Mouse (Mus musculus) limb, embryonic 12.5 days (tissue): ENCODE results near the gene 9230112D13Rik. TPM values are rescaled to one million over a fixed set of nuclear protein-coding genes. Genes with fewer than 3 reads are reported as not detected.

ENCODE experiments used
- ATAC-seq: fragments of 200-750 bp; cut with Nextera tagmentation; 2 replicates; pipeline ENCODE4 v1.8.0; 2017; ENCODE audit warnings: low read depth, moderate TSS enrichment; ENCODE audit not compliant: insufficient number of reproducible peaks, insufficient read depth, low FRiP score, low TSS enrichment
- H3K27ac ChIP-seq: fragments of 300-500 bp; sonication (generic); 2 replicates; pipeline ENCODE4 v1.5.1; 2016; ENCODE audit warnings: mild to moderate bottlenecking, moderate library complexity
- H3K27me3 ChIP-seq: fragments of 300-500 bp; sonication (generic); 2 replicates; pipeline ENCODE4 v1.6.1; 2016; ENCODE audit warnings: mild to moderate bottlenecking, moderate library complexity
- H3K36me3 ChIP-seq: fragments of 300-500 bp; sonication (generic); 2 replicates; pipeline ENCODE4 v1.6.1; 2016; ENCODE audit warnings: mild to moderate bottlenecking, moderate library complexity
- H3K4me1 ChIP-seq: fragments of 300-500 bp; sonication (generic); replicated peaks from 2 replicates; pipeline ENCODE4 v1.6.1; 2016
- H3K4me2 ChIP-seq: fragments of 300-500 bp; sonication (generic); 2 replicates; pipeline ENCODE4 v1.6.1; 2016; ENCODE audit warnings: mild to moderate bottlenecking, moderate library complexity
- H3K4me3 ChIP-seq: fragments of 300-500 bp; sonication (generic); replicated peaks from 2 replicates; pipeline ENCODE4 v1.5.1; 2016; ENCODE audit warnings: mild to moderate bottlenecking
- H3K9ac ChIP-seq: fragments of 300-500 bp; sonication (generic); replicated peaks from 2 replicates; pipeline ENCODE4 v1.6.1; 2016; ENCODE audit warnings: mild to moderate bottlenecking, moderate library complexity
- H3K9me3 ChIP-seq: fragments of 300-500 bp; sonication (generic); 2 replicates; pipeline ENCODE4 v1.6.1; 2016; ENCODE audit warnings: mild to moderate bottlenecking, moderate library complexity
- WGBS: fragments of 180-500 bp; shearing (Covaris S2); methylation state at CpG from one replicate; pipeline ENCODE4 v1.1.7; 2016; 5-methylcytosine and 5-hydroxymethylcytosine counted together
- polyA plus RNA-seq: library from polyadenylated mRNA; unstranded; fragments of >200 nt; fragmentation: Nextera tagmentation; extraction: Ambion mirVana; gene quantifications from 2 replicates; pipeline ENCODE4 v1.2.1, GENCODE M21; 2016

9230112D13Rik gene
- polyA plus RNA-seq, 1 experiment from 2014 or later = not detected

GRCm38 (mm10) chr14:34541896-34542295 is 19.3 kb upstream of the 9230112D13Rik start:
- no peak overlapping the region for H3K27ac ChIP-seq
- no peak overlapping the region for H3K9ac ChIP-seq
- no peak overlapping the region for H3K4me3 ChIP-seq
- H3K9me3 ChIP-seq = no peaks in the 10 kb centered on the region
- H3K4me1 ChIP-seq = peaks cover 8% of the 10 kb centered on the region; the same call in 1 of the 2 replicates
- H3K36me3 ChIP-seq = no peaks in the 10 kb centered on the region
- no peak overlapping the region for H3K4me2 ChIP-seq
- no peak for ATAC-seq
- H3K27me3 ChIP-seq = 0 out of 2 replicates have a peak, but pooled peaks cover 5% of the 10 kb centered on the region
- 91% methylated on average over 5 of the region's 5 CpGs for WGBS

GRCm38 (mm10) chr14:34540685-34541162 is 18.1 kb upstream of the 9230112D13Rik start:
- H3K27ac ChIP-seq = peak overlapping the region; percentile 66; the same call in 1 of the 2 replicates
- H3K4me2 ChIP-seq = peak overlapping the region; percentile 23; the same call in 1 of the 2 replicates
- H3K9me3 ChIP-seq = no peaks in the 10 kb centered on the region
- peak; percentile 45; the same call in 1 of the 2 replicates for ATAC-seq
- peaks cover 8% of the 10 kb centered on the region; the same call in 1 of the 2 replicates for H3K4me1 ChIP-seq
- no peaks in the 10 kb centered on the region for H3K36me3 ChIP-seq
- no peak overlapping the region for H3K9ac ChIP-seq
- H3K27me3 ChIP-seq = 0 out of 2 replicates have a peak, but pooled peaks cover 2% of the 10 kb centered on the region
- H3K4me3 ChIP-seq = no peak overlapping the region
- 11% methylated on average over 17 of the region's 17 CpGs for WGBS

DNA sequence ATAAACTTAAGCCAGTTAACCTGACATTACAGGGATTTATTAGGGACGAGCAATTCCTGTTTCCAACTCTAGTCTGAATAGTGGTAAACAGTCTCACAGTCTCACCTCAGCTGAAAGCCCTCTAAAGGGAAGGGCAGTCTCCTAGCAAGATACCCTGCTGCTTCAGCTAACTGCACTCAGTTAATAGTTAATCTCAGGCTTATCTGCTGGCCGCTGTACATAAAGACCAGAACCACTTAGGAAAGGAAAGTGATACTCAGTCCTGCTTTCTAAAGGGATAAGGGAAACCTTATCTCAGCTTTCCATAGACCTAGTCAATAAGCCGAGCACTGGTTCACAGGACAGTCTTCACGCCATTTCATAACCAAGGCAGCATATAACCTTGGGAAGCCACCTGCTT is 13.3 kb upstream of the 9230112D13Rik start:
- Histone ChIP-seq H3K27ac (no peak overlapping the region), H3K36me3 (no peaks in the 10 kb centered on the region), H3K9me3 (no peaks in the 10 kb centered on the region), H3K27me3 (no peaks in the 10 kb centered on the region), H3K4me1 (peaks cover 6% of the 10 kb centered on the region; the same call in 1 of the 2 replicates), H3K4me2 (no peak overlapping the region), H3K4me3 (no peak overlapping the region), H3K9ac (no peak overlapping the region)
- ATAC-seq = no peak
- 69% methylated on average over 4 of the region's 4 CpGs for WGBS

- Histone ChIP-seq H3K4me2 (no peak overlapping the region), H3K9ac (no peak overlapping the region), H3K9me3 (peaks cover 4% of the 10 kb centered on the region; the same call in 1 of the 2 replicates), H3K27ac (no peak overlapping the region), H3K27me3 (no peaks in the 10 kb centered on the region), H3K4me3 (no peak overlapping the region), H3K36me3 (no peaks in the 10 kb centered on the region), H3K4me1 (no peaks in the 10 kb centered on the region)
- WGBS = 96% methylated on average over 5 of the region's 5 CpGs
- no peak for ATAC-seq
Measured at GRCm38 (mm10) chr14:34533537-34533936, 10.9 kb upstream of the 9230112D13Rik start.

DNA sequence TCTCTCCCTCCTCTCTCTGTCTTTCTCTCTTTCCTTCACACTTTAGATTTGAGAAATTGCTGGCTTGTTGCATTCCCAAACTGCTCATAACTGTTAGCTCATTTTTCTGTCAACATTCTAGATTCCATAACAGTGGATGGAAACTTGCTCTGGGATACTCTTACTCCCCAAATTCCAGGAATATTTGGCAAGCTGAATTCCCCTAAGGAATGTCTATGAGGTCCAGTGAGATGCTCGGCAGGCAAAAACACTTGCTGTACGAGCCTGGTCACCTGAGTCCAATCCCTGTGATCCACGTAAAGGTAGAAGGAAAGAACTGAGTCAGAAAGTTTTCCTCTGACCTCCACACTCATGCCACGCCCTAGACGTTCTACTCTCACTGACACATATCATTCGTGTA is 9.9 kb upstream of the 9230112D13Rik start:
- Histone ChIP-seq H3K36me3 (no peaks in the 10 kb centered on the region), H3K27ac (no peak overlapping the region), H3K9me3 (peaks cover 4% of the 10 kb centered on the region; the same call in 1 of the 2 replicates), H3K9ac (no peak overlapping the region), H3K4me1 (no peaks in the 10 kb centered on the region), H3K4me2 (no peak overlapping the region), H3K4me3 (no peak overlapping the region), H3K27me3 (peaks cover 4% of the 10 kb centered on the region; the same call in 1 of the 2 replicates)
- WGBS = 81% methylated on average over 6 of the region's 6 CpGs
- no peak for ATAC-seq

- no peaks in the 10 kb centered on the region for H3K4me1 ChIP-seq
- no peak overlapping the region for H3K4me2 ChIP-seq
- no peak overlapping the region for H3K4me3 ChIP-seq
- H3K36me3 ChIP-seq = no peaks in the 10 kb centered on the region
- no peak overlapping the region for H3K9ac ChIP-seq
- no peak for ATAC-seq
- peaks cover 4% of the 10 kb centered on the region; the same call in 1 of the 2 replicates for H3K27me3 ChIP-seq
- no peak overlapping the region for H3K27ac ChIP-seq
- 70% methylated on average over 8 of the region's 8 CpGs for WGBS
- peaks cover 4% of the 10 kb centered on the region; the same call in 1 of the 2 replicates for H3K9me3 ChIP-seq
Measured at GRCm38 (mm10) chr14:34528804-34529203, 6.2 kb upstream of the 9230112D13Rik start.

DNA sequence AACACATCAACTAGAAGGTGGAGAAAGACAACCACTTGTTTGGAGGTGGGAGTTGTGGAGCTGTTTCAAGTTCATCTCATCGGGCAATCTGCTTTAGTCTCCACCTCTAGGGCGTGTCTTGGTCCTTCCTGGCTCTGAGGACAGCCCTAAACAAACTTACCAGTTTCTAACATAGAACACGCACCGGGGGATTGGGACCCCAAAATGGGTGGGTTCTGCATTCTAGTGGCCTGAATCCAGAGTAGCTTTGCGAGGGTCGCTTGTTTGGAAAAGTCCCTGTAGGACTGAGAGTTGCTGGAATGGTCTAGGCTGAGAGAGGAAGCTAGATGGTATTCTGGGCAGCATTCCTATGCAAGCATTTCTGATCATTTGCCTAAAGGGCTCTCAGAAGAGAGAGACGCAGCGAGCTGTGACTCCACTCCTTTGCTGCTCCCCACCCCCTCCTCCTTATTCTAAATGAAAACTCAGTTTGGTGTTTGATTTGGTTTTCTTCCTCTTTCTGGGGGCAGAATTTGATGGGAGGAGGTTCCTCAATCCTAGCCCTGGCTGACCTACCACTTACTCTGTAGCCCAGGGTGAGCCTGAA is 4.5 kb downstream of the 9230112D13Rik start:
- Histone ChIP-seq H3K4me3 (no peak overlapping the region), H3K9ac (no peak overlapping the region), H3K27ac (no peak overlapping the region), H3K27me3 (no peaks in the 10 kb centered on the region), H3K36me3 (no peaks in the 10 kb centered on the region), H3K4me1 (peaks cover 7% of the 10 kb centered on the region), H3K9me3 (no peaks in the 10 kb centered on the region), H3K4me2 (no peak overlapping the region)
- 79% methylated on average over 8 of the region's 8 CpGs for WGBS
- ATAC-seq = no peak

GRCm38 (mm10) chr14:34516960-34517577 is 5.5 kb downstream of the 9230112D13Rik start:
- Histone ChIP-seq H3K9me3 (no peaks in the 10 kb centered on the region), H3K27ac (no peak overlapping the region), H3K4me1 (peaks cover 7% of the 10 kb centered on the region), H3K9ac (no peak overlapping the region), H3K4me3 (no peak overlapping the region), H3K36me3 (no peaks in the 10 kb centered on the region), H3K27me3 (no peaks in the 10 kb centered on the region), H3K4me2 (no peak overlapping the region)
- 80% methylated on average over 10 of the region's 10 CpGs for WGBS
- no peak for ATAC-seq

DNA sequence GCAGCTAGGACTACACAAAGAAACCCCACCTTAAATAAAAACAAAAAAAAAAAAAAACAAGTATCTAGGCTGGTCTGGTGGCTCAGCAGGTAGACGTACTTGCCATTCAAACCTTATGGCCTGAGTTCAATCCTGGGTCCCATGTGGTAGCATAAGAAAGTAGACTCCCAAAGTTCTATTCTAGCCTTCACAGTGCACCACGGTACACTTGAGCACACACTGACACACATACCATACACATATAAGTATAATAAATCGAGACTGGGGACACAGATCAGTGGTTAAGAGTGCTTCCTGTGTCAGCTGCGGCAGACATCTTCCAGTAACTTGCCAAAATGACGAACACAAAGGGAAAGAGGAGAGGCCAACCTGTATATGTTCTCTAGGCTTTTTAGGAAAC is 6.7 kb downstream of the 9230112D13Rik start:
- no peak overlapping the region for H3K27ac ChIP-seq
- ATAC-seq = no peak
- no peak overlapping the region for H3K4me2 ChIP-seq
- WGBS = 83% methylated on average over 5 of the region's 5 CpGs
- H3K4me3 ChIP-seq = no peak overlapping the region
- H3K36me3 ChIP-seq = no peaks in the 10 kb centered on the region
- no peaks in the 10 kb centered on the region for H3K27me3 ChIP-seq
- no peaks in the 10 kb centered on the region for H3K9me3 ChIP-seq
- no peak overlapping the region for H3K9ac ChIP-seq
- peaks cover 7% of the 10 kb centered on the region for H3K4me1 ChIP-seq

GRCm38 (mm10) chr14:34514120-34514519 is 8.5 kb downstream of the 9230112D13Rik start:
- no peak overlapping the region for H3K4me3 ChIP-seq
- H3K9me3 ChIP-seq = no peaks in the 10 kb centered on the region
- H3K27ac ChIP-seq = no peak overlapping the region
- H3K27me3 ChIP-seq = no peaks in the 10 kb centered on the region
- H3K4me1 ChIP-seq = peaks cover 7% of the 10 kb centered on the region
- no peak overlapping the region for H3K4me2 ChIP-seq
- no peak for ATAC-seq
- no peak overlapping the region for H3K9ac ChIP-seq
- WGBS = 39% methylated on average over 6 of the region's 6 CpGs
- no peaks in the 10 kb centered on the region for H3K36me3 ChIP-seq

DNA sequence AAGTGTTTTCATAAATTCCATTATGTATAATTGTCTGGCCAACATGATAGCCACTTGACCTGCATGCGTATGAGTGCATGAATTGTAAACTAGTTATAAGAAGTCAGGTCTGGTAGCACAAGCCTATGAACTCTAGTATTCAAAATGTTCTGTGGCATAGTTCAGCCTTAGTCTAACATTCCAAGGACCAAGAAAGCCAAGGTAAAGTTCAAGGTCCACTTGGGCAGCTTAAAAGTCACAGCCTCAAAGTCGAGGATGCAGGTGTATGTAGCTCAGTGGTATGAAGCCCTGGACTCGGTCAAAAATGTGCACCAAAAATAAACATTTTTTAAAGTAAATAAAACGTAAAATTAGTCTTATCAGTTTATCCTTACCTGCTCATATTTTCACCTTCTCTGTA is 10.0 kb downstream of the 9230112D13Rik start:
- ATAC-seq = no peak
- H3K36me3 ChIP-seq = no peaks in the 10 kb centered on the region
- H3K9me3 ChIP-seq = no peaks in the 10 kb centered on the region
- H3K27ac ChIP-seq = no peak overlapping the region
- WGBS = 81% methylated on average over 4 of the region's 4 CpGs
- no peak overlapping the region for H3K9ac ChIP-seq
- H3K27me3 ChIP-seq = no peaks in the 10 kb centered on the region
- no peak overlapping the region for H3K4me2 ChIP-seq
- no peak overlapping the region for H3K4me3 ChIP-seq
- peaks cover 22% of the 10 kb centered on the region for H3K4me1 ChIP-seq
